Mouse (Mus musculus) ES-Bruce4 (cell line): Measurements from ENCODE around the gene Mcee. TPM values are rescaled to one million over a fixed set of nuclear protein-coding genes. Genes with fewer than 3 reads are reported as not detected.

ENCODE experiments used
- H3K27ac ChIP-seq: 2 replicates; pipeline ENCODE4 v1.5.1; 2012; ENCODE audit warnings: low read length, inconsistent platforms; ENCODE audit not compliant: insufficient read depth
- H3K27me3 ChIP-seq: 2 replicates; pipeline ENCODE4 v1.6.1; 2012; ENCODE audit warnings: mild to moderate bottlenecking, low read length, inconsistent platforms; ENCODE audit not compliant: control insufficient read depth, poor library complexity, insufficient read depth, severe bottlenecking
- H3K36me3 ChIP-seq: 2 replicates; pipeline ENCODE4 v1.6.1; 2012; ENCODE audit warnings: inconsistent platforms, mild to moderate bottlenecking, low read length, moderate library complexity; ENCODE audit not compliant: control insufficient read depth, poor library complexity, insufficient read depth, severe bottlenecking
- H3K4me1 ChIP-seq: one replicate; pipeline ENCODE4 v1.8.1; 2011; ENCODE audit warnings: low read length; ENCODE audit not compliant: control insufficient read depth, insufficient read depth
- H3K4me3 ChIP-seq: 2 replicates; pipeline ENCODE4 v1.5.1; 2011; ENCODE audit warnings: low read depth, mild to moderate bottlenecking, low read length
- H3K9ac ChIP-seq: 2 replicates; pipeline ENCODE4 v1.6.1; 2012; ENCODE audit warnings: low read depth, mild to moderate bottlenecking, inconsistent platforms; ENCODE audit not compliant: poor library complexity, severe bottlenecking
- H3K9me3 ChIP-seq: replicated peaks from 2 replicates; pipeline ENCODE4 v1.6.1; 2012; ENCODE audit warnings: mild to moderate bottlenecking, low read length, inconsistent platforms; ENCODE audit not compliant: control insufficient read depth, poor library complexity, insufficient read depth, severe bottlenecking
- CTCF ChIP-seq: IDR thresholded peaks from one replicate; pipeline ENCODE4 v1.8.1; 2011; ENCODE audit warnings: low read depth, low read length
- EP300 ChIP-seq: IDR thresholded peaks from 2 replicates; pipeline ENCODE4 v1.6.1; 2011; ENCODE audit warnings: low read depth, low read length; ENCODE audit not compliant: insufficient read depth
- POLR2A ChIP-seq: IDR thresholded peaks from one replicate; pipeline ENCODE4 v1.8.1; 2011; ENCODE audit warnings: low read length; ENCODE audit not compliant: insufficient read depth
- polyA plus RNA-seq: library from polyadenylated mRNA; stranded (reverse); fragments of >200 nt; gene quantifications from 2 replicates; pipeline ENCODE4 v1.2.4, GENCODE M21; 2011; ENCODE audit warnings: low read depth; ENCODE audit not compliant: missing spikeins, insufficient read depth, insufficient read length

The Mcee gene
- polyA plus RNA-seq, 1 experiment, result 32.4 TPM

- H3K4me1 ChIP-seq, result no peaks in the 10 kb centered on the region
- no peaks in the 10 kb centered on the region for H3K9me3 ChIP-seq
- TF ChIP-seq EP300 (no peak), POLR2A (no peak), CTCF (no peak)
- no peaks in the 10 kb centered on the region for H3K36me3 ChIP-seq
- no peak overlapping the region for H3K9ac ChIP-seq
- no peak overlapping the region for H3K27ac ChIP-seq
- no peak overlapping the region for H3K4me3 ChIP-seq
- H3K27me3 ChIP-seq, result no peaks in the 10 kb centered on the region
These were observed 65.4 kb downstream of the Mcee start for GRCm38 (mm10) chr7:64457811-64458210.

Other genes with a start within 250 kb of the Mcee start
- 1.5 and 2.4 TPM in 2 replicates for gene Trpm1, start 238.8 kb upstream of the Mcee start, polyA plus RNA-seq
- gene Mtmr10, start 105.0 kb upstream of the Mcee start, polyA plus RNA-seq, result 15.2 and 15.5 TPM in 2 replicates
- gene Fan1, start 18.5 kb upstream of the Mcee start, polyA plus RNA-seq, result 6.4 and 6.6 TPM in 2 replicates
- 75.5 and 81.2 TPM in 2 replicates for gene Mphosph10, start 339 bp upstream of the Mcee start, polyA plus RNA-seq
- gene Apba2, start 109.1 kb downstream of the Mcee start, polyA plus RNA-seq, result 1.9 and 2.2 TPM in 2 replicates